Comparison of ENCODE assay signal across 9 mouse cellular contexts in genomic region chr6:115252099-115252873, GRCm38 (mm10). TPM values are rescaled to one million over a fixed set of nuclear protein-coding genes. Genes with fewer than 3 reads are reported as not detected.
A peak's percentile ranks its signal among the peaks of the same experiment; 100 is the strongest.
DNase-seq lines count a peak whose midpoint lies in the region; TF ChIP-seq lines count a peak whose summit lies in the region.
"Had no signal": no experiment of that assay in that cellular context is flagged by ENCODE, and none has a peak within 500 bp of the region (broad histone marks: within the 10 kb centered on the region; RNA-seq: fewer than 3 reads in every experiment).

Gene Timp4, minus strand, starts transcription at chr6:115252205.

- H3K79me2 ChIP-seq in heart, adult 2 months (replicated peaks; ENCODE audit: control insufficient read depth, insufficient read depth, low read length): no peaks in the 10 kb centered on the region

- H3K36me3 ChIP-seq in heart, adult 2 months (ENCODE audit: control insufficient read depth, insufficient read depth, low read length): peaks cover 12% of the 10 kb centered on the region

- H3K27ac ChIP-seq in heart, adult 2 months: peak within 1 kb of the TSS; percentile 83
- peak within 1 kb of the TSS; percentile 72 for H3K27ac ChIP-seq in olfactory bulb, adult 2 months (ENCODE audit: insufficient read depth, low read depth, low read length)
- H3K27ac ChIP-seq: macrophage had no signal

- TF ChIP-seq POLR2A in heart, adult 2 months (IDR thresholded peaks at IDR 0.05; ENCODE audit: insufficient read depth, low read depth, low read length): no peak
- TF ChIP-seq POLR2A in olfactory bulb, adult 2 months (IDR thresholded peaks at IDR 0.05; ENCODE audit: insufficient read depth, low read depth, low read length): no peak

- H3K27me3 ChIP-seq in heart, adult 2 months (ENCODE audit: control insufficient read depth, insufficient read depth, low read length): no peaks in the 10 kb centered on the region

- intact Hi-C loops in heart, adult 2 months (cut with DNase I): no loop called here
- intact Hi-C loops in heart, postnatal 10 days (cut with DNase I): no loop called here

- peak within 1 kb of the TSS; percentile 74 for H3K9ac ChIP-seq in heart, adult 2 months (ENCODE audit: low read depth, low read length)

- WGBS in heart, adult 2 months: 49% methylated on average over 10 of the region's 10 CpGs
- 25% methylated on average over 9 of the region's 10 CpGs for WGBS in olfactory bulb, adult 2 months

- no peak for TF ChIP-seq EP300 in heart, adult 2 months (IDR thresholded peaks at IDR 0.05; ENCODE audit: insufficient read depth, low read depth, low read length)

- TF ChIP-seq CTCF in heart, adult 2 months (IDR thresholded peaks at IDR 0.05): no peak
- no peak for TF ChIP-seq CTCF in olfactory bulb, adult 2 months (IDR thresholded peaks at IDR 0.05; ENCODE audit: insufficient read depth, low read depth, low read length)

- H3K4me3 ChIP-seq in heart, adult 2 months: peak within 1 kb of the TSS; percentile 61
- H3K4me3 ChIP-seq in olfactory bulb, adult 2 months (ENCODE audit: insufficient read depth, low read depth, low read length): peak within 1 kb of the TSS; percentile 10; the same call in 1 of the 2 replicates

- DNase-seq in heart, adult 2 months: no peak
- no peak for DNase-seq in heart, postnatal 10 days
- DNase-seq in ZHBTc4 (ENCODE audit: low read depth, low spot score): peak; percentile 85
- no peak for DNase-seq in gonadal fat pad, adult 2 months (ENCODE audit: low read depth)
- DNase-seq in left cerebral cortex, adult 8-10 months (ENCODE audit: low spot score in 2 of 2): no peak
- no peak for DNase-seq in right cerebral cortex, postnatal 36 days (ENCODE audit: low spot score in 2 of 2)
- no peak for DNase-seq in kidney, postnatal 10 days

- H3K4me1 ChIP-seq in heart, adult 2 months (ENCODE audit: control insufficient read depth, insufficient read depth, low read length): peaks cover 3% of the 10 kb centered on the region; the same call in 1 of the 2 replicates
- H3K4me1 ChIP-seq in olfactory bulb, adult 2 months (ENCODE audit: control insufficient read depth, insufficient read depth, low read length): peaks cover 8% of the 10 kb centered on the region

RNA-seq across cellular contexts. Expression of gene Timp4, which starts in this region (rescaled TPM):
- 10 to 100 TPM; 29.9 to 41.5 TPM for total RNA-seq in heart, adult 2 months (2021)
- 24.6 and 37.7 TPM in 2 replicates for polyA plus RNA-seq in heart, adult 2 months (2012; rRNA removed)
- total RNA-seq in heart, postnatal 10 days (2021): 10 to 100 TPM in 1 of 2 experiments, 1 to 10 TPM in 1; 3.8 to 28.3 TPM
- 99.4 and 151 TPM in 2 replicates for polyA plus RNA-seq in gonadal fat pad, adult 2 months (2012; rRNA removed)
- 10 to 100 TPM; 15.5 to 20.9 (median 18.1) TPM for total RNA-seq in left cerebral cortex, adult 8-10 months (2022)
- polyA plus RNA-seq in olfactory bulb, adult 2 months (2012; ENCODE audit: insufficient read depth, insufficient read length, low replicate concordance, missing spikeins): not detected in 2 replicates
- polyA plus RNA-seq: macrophage had no signal

Comparison
In these comparisons a context has a peak if more than half of its experiments do, and no peak if none do; other contexts are left out.
1. RNA of gene Timp4 (polyA plus RNA-seq): 99.4 to 151 TPM in gonadal fat pad, adult 2 months and 24.6 to 37.7 TPM in heart, adult 2 months; not detected in olfactory bulb, adult 2 months; every median in the first group is over 10 times any median in the second.